Mouse (Mus musculus): ENCODE measurements around the gene Pold4. TPM values are rescaled to one million over a fixed set of nuclear protein-coding genes. Genes with fewer than 3 reads are reported as not detected.

The Pold4 gene
- 96.1 and 99.8 TPM in 2 replicates for polyA plus RNA-seq (2012; rRNA removed)

DNA sequence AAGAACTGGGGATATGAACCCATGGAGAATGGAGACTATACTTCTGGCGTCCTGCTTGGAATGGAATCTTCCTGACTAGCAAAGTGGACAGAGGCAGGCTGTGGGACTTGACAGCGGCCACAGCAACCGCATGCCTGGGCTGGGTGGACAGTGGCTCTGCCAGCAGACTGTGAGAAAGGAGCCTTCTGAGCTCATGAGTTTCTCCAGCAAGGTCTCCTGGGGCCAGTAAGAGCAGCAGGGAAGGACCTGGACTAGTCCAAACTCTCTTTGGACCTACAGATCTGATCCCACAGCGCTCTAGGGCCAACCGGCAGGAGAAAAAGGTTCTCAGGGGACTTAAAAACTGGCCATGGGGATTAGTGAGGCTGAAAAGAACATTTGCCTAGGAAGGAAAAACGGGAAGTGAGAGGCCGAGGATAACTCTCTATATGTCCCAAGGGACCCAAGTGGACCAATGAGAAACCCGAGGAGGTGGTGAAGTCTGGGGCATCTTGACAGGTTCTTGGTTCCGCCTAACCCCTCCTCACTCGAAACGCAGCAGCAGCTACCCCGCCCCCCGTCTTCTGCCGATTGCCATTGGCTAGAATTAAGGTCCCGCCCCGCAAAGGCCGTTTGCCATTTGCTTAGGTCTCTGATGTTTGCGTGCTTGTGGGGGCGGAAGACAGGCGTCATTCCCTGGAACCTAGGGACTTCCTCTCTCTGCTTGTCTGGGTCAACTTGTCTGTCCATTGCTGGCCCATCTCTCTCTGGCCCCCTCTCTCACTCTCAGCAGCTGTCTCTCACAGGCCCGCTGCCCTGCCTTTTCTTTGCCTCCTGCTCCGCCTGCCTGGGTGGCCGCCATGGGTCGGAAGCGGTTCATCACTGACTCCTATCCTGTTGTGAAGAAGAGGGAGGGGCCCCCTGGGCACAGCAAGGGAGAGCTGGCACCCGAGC lies at the start of gene Pold4:
Gene Pold4 (plus strand): TSS at position 647 of the 933 bp plus-strand sequence.
- Histone ChIP-seq H3K27ac (ENCODE audit: insufficient read depth, low read depth, low read length) (peak within 1 kb of the TSS; percentile 97), H3K4me1 (ENCODE audit: control insufficient read depth, insufficient read depth, low read length) (peaks cover 11% of the 10 kb centered on the region), H3K4me3 (ENCODE audit: insufficient read depth, low read depth, low read length) (peak within 1 kb of the TSS; percentile 84), H3K27me3 (replicated peaks; ENCODE audit: control insufficient read depth, insufficient read depth, low read length) (no peaks in the 10 kb centered on the region), H3K36me3 (ENCODE audit: control insufficient read depth, insufficient read depth, low read length) (no peaks in the 10 kb centered on the region)
- TF ChIP-seq POLR2A (IDR thresholded peaks at IDR 0.05; ENCODE audit: low read depth, low read length) (peak; percentile 19), CTCF (conservative IDR thresholded peaks at IDR 0.05; ENCODE audit: insufficient read depth, insufficient read length, low read depth, low read length) (no peak)
- peak; percentile 99 for DNase-seq
- WGBS = 7% methylated on average over 26 of the region's 26 CpGs

- 88% methylated on average over 2 of the region's 2 CpGs for WGBS
- no peak for TF ChIP-seq CTCF (conservative IDR thresholded peaks at IDR 0.05; ENCODE audit: insufficient read depth, insufficient read length, low read depth, low read length)
- TF ChIP-seq POLR2A (IDR thresholded peaks at IDR 0.05; ENCODE audit: low read depth, low read length) = no peak
Measured at GRCm38 (mm10) chr19:4183689-4184088, 48.0 kb upstream of the Pold4 start.

DNA sequence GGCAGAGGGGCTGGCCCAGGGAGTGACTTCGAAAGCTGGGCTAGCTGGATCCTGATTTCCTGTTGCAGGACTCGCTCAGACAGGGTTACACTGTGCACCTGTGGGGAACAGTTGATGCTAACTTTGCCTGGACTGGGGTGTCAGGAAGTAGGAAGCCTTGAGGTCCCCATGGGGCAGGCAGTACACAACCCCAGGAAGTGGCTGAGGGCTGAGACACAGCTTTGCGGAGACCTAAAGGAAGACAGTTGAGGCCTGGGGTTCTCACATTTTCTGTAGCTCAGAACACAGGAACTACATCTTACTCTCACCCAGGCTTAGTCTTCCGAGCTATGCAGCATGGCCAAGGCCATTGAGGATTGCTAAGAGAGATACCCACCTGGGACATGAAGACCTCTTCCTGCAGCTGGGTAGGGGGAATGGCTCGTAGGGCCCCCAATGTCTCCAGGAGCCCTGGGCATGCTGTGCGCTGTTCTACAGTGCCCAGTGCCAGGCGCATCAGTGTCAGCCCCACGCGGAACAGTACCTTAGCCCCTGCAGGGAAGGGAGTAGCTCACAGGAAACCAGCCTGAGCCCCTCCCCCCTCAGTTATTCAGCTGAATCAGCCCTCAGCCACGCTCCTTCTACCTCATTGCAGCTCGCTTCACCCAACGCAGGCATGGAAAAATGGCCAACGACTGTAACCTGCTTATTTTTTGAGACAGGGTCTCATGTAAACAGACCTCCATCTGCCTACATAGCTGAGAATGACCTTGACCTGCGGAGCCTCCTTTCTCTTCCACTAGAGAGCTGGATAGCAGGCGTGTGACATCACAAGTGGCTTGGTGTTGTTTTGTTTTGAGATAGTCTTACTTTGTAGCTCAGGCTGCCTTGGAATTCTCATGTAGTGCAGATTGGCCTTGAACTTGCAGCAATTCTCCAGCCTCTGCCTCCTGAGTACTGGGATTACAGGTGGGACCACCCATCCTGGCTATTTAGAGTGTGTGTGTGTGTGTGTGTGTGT lies 46.4 kb upstream of the Pold4 start:
- no peak for DNase-seq
- TF ChIP-seq CTCF (conservative IDR thresholded peaks at IDR 0.05; ENCODE audit: insufficient read depth, insufficient read length, low read depth, low read length) (no peak), POLR2A (IDR thresholded peaks at IDR 0.05; ENCODE audit: low read depth, low read length) (no peak)
- H3K27me3 ChIP-seq (replicated peaks; ENCODE audit: control insufficient read depth, insufficient read depth, low read length) = no peaks in the 10 kb centered on the region
- H3K27ac ChIP-seq (ENCODE audit: insufficient read depth, low read depth, low read length) = no peak overlapping the region
- H3K4me1 ChIP-seq (ENCODE audit: control insufficient read depth, insufficient read depth, low read length) = no peaks in the 10 kb centered on the region
- 56% methylated on average over 15 of the region's 15 CpGs for WGBS
- H3K36me3 ChIP-seq (ENCODE audit: control insufficient read depth, insufficient read depth, low read length) = no peaks in the 10 kb centered on the region
- no peak overlapping the region for H3K4me3 ChIP-seq (ENCODE audit: insufficient read depth, low read depth, low read length)

More at GRCm38 (mm10) chr19:4183689-4184088, 48.0 kb upstream of the Pold4 start:
- no peak for DNase-seq
- Histone ChIP-seq H3K4me1 (ENCODE audit: control insufficient read depth, insufficient read depth, low read length) (no peaks in the 10 kb centered on the region), H3K4me3 (ENCODE audit: insufficient read depth, low read depth, low read length) (no peak overlapping the region), H3K36me3 (ENCODE audit: control insufficient read depth, insufficient read depth, low read length) (no peaks in the 10 kb centered on the region), H3K27me3 (replicated peaks; ENCODE audit: control insufficient read depth, insufficient read depth, low read length) (no peaks in the 10 kb centered on the region), H3K27ac (ENCODE audit: insufficient read depth, low read depth, low read length) (no peak overlapping the region)

DNA sequence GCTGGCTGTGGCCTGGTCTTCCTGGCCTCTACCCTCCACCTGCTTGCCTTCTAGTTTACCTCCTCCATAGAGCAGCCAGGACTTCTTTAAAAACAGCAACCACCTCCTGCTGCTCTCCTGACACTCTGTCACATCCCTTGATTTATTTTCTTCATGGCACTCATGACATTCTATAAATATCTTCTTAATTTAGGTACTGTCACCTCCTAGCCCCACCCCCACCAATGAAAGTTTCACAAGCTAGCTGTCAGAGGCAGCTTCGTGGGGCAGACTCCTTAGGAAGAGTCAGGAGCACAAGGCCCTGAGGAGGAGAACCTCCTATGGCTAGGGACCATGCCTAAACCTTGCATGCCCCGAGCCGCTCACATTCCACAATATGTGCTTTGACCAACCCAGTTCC lies 44.4 kb upstream of the Pold4 start:
- H3K4me1 ChIP-seq (ENCODE audit: control insufficient read depth, insufficient read depth, low read length) = peaks cover 4% of the 10 kb centered on the region; the same call in 1 of the 2 replicates
- H3K27ac ChIP-seq (ENCODE audit: insufficient read depth, low read depth, low read length) = no peak overlapping the region
- H3K4me3 ChIP-seq (ENCODE audit: insufficient read depth, low read depth, low read length) = no peak overlapping the region

GRCm38 (mm10) chr19:4189051-4189620 lies 42.6 kb upstream of the Pold4 start:
- no peaks in the 10 kb centered on the region for H3K27me3 ChIP-seq (replicated peaks; ENCODE audit: control insufficient read depth, insufficient read depth, low read length)
- 86% methylated on average over 12 of the region's 12 CpGs for WGBS
- peaks cover 11% of the 10 kb centered on the region; the same call in 1 of the 2 replicates for H3K4me1 ChIP-seq (ENCODE audit: control insufficient read depth, insufficient read depth, low read length)
- H3K27ac ChIP-seq (ENCODE audit: insufficient read depth, low read depth, low read length) = no peak overlapping the region
- H3K36me3 ChIP-seq (ENCODE audit: control insufficient read depth, insufficient read depth, low read length) = no peaks in the 10 kb centered on the region
- DNase-seq = no peak
- no peak overlapping the region for H3K4me3 ChIP-seq (ENCODE audit: insufficient read depth, low read depth, low read length)
- TF ChIP-seq POLR2A (IDR thresholded peaks at IDR 0.05; ENCODE audit: low read depth, low read length) = no peak

More for the DNA sequence above, 44.4 kb upstream of the Pold4 start:
- TF ChIP-seq POLR2A (IDR thresholded peaks at IDR 0.05; ENCODE audit: low read depth, low read length) (no peak), CTCF (conservative IDR thresholded peaks at IDR 0.05; ENCODE audit: insufficient read depth, insufficient read length, low read depth, low read length) (no peak)
- 78% methylated on average over 3 of the region's 3 CpGs for WGBS
- H3K36me3 ChIP-seq (ENCODE audit: control insufficient read depth, insufficient read depth, low read length) = no peaks in the 10 kb centered on the region
- no peak for DNase-seq
- H3K27me3 ChIP-seq (replicated peaks; ENCODE audit: control insufficient read depth, insufficient read depth, low read length) = no peaks in the 10 kb centered on the region

DNA sequence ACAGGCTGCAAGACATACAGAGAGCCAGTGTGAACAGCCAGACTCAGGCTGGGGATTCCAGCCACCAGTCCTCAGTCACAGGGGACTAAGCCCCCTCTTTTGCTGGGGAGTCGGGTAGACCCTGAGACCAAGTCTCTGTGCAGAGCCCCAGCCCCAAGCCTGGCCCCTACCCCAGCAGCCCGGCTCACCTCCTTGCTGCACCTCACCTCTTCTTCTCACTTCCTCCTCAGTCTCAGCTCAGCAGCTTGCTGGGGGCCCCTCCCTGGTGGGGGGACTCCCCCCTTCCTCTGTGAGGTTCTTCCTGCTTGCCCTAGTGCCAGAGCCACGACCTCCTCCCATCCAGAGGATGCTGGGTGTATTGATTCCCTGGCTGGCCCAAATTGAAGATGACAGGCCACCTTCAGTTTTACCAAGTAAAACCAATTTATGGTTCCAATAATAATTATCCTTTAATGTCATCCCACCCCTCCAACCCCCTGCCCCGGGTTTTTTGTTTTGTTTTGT lies 40.8 kb upstream of the Pold4 start, which contains the start of gene Tbc1d10c:
Gene Tbc1d10c (minus strand): TSS at position 454 of the 504 bp plus-strand sequence.
- WGBS = 41% methylated on average over 4 of the region's 4 CpGs
- no peak for TF ChIP-seq POLR2A (IDR thresholded peaks at IDR 0.05; ENCODE audit: low read depth, low read length)
- no peak for TF ChIP-seq CTCF (conservative IDR thresholded peaks at IDR 0.05; ENCODE audit: insufficient read depth, insufficient read length, low read depth, low read length)
- Histone ChIP-seq H3K4me1 (ENCODE audit: control insufficient read depth, insufficient read depth, low read length) (peaks cover 11% of the 10 kb centered on the region; the same call in 1 of the 2 replicates), H3K4me3 (ENCODE audit: insufficient read depth, low read depth, low read length) (peak within 1 kb of the TSS; percentile 99), H3K27ac (ENCODE audit: insufficient read depth, low read depth, low read length) (peak within 1 kb of the TSS; percentile 93), H3K27me3 (replicated peaks; ENCODE audit: control insufficient read depth, insufficient read depth, low read length) (no peaks in the 10 kb centered on the region), H3K36me3 (ENCODE audit: control insufficient read depth, insufficient read depth, low read length) (peaks cover 2% of the 10 kb centered on the region; the same call in 1 of the 2 replicates)
- no peak for DNase-seq
